Mouse (Mus musculus) forebrain, embryonic 12.5 days (tissue): ENCODE measurements at regions not wholly inside any gene's neighbourhood (a gene's known extent, or its start where the extent isn't known, plus 50 kb on each side); places are given as distances from the start of the nearest gene placed in this dataset.

Experiments
- ATAC-seq: fragments of 200-750 bp; cut with Nextera tagmentation; 2 replicates; pipeline ENCODE4 v1.8.0; 2017; ENCODE audit warnings: moderate TSS enrichment; ENCODE audit not compliant: low FRiP score
- H3K27ac ChIP-seq: fragments of 300-500 bp; sonication (generic); 2 replicates; pipeline ENCODE4 v1.5.1; 2016; ENCODE audit warnings: mild to moderate bottlenecking
- H3K27me3 ChIP-seq: fragments of 300-500 bp; sonication (generic); 2 replicates; pipeline ENCODE4 v1.6.1; 2016; ENCODE audit warnings: mild to moderate bottlenecking
- H3K36me3 ChIP-seq: fragments of 300-500 bp; sonication (generic); replicated peaks from 2 replicates; pipeline ENCODE4 v1.6.1; 2016; ENCODE audit warnings: mild to moderate bottlenecking
- H3K4me1 ChIP-seq: fragments of 300-500 bp; sonication (generic); 2 replicates; pipeline ENCODE4 v1.6.1; 2016
- H3K4me2 ChIP-seq: fragments of 300-500 bp; sonication (generic); 2 replicates; pipeline ENCODE4 v1.6.1; 2016; ENCODE audit warnings: mild to moderate bottlenecking, moderate library complexity
- H3K4me3 ChIP-seq: fragments of 300-500 bp; sonication (generic); replicated peaks from 2 replicates; pipeline ENCODE4 v1.5.1; 2016; ENCODE audit warnings: mild to moderate bottlenecking
- H3K9ac ChIP-seq: fragments of 300-500 bp; sonication (generic); 2 replicates; pipeline ENCODE4 v1.6.1; 2016; ENCODE audit warnings: mild to moderate bottlenecking
- H3K9me3 ChIP-seq: fragments of 300-500 bp; sonication (generic); 2 replicates; pipeline ENCODE4 v1.6.1; 2016
- WGBS: fragments of 180-500 bp; shearing (Covaris S2); methylation state at CpG from one replicate; pipeline ENCODE4 v1.1.7; 2016; 5-methylcytosine and 5-hydroxymethylcytosine counted together

DNA sequence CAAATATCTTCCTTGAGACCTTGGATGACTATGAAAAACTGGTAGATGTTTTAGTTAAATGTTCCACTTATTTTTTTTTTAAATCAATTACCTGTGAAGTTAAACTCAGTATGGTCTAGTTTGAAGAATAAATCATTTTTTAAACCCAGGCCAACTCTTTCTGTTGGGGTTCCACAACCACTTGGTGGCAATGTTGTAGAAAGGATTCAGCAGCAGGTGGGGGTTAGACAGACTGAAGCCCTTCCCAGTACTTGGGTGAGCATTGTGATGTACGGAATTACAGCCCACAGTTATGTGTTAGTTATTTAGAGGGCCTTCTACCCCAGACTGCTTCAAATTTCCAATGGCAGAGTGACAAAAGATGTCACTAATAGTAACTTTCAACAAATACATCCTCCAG lies 375.0 kb downstream of the Pros1 start:
- H3K4me3 ChIP-seq, result no peak overlapping the region
- H3K4me1 ChIP-seq, result no peaks in the 10 kb centered on the region
- no peak overlapping the region for H3K4me2 ChIP-seq
- no peak overlapping the region for H3K9ac ChIP-seq
- no peaks in the 10 kb centered on the region for H3K36me3 ChIP-seq
- 39% methylated on average over 1 of the region's 1 CpGs for WGBS
- no peaks in the 10 kb centered on the region for H3K27me3 ChIP-seq
- no peaks in the 10 kb centered on the region for H3K9me3 ChIP-seq
- no peak for ATAC-seq
- H3K27ac ChIP-seq, result no peak overlapping the region

DNA sequence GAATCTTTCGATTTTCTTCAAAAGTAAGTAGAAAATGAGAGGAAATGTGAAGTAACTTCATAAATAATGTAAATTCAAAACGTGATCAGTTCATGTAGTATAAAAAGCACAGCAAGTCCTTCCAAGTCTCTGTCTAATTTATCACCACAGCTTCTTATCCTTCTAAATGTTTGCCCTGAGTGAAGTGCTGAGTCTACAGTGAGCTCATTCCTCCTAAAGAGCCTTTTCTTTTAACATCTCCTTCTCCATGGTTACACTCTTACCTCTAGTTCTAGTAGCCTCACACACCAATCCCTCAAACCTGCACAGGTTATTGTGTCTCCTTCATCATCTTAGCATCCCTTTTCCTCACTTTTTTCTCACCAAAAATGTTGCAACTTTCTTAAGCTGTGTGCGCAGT lies 375.5 kb downstream of the Pros1 start:
- WGBS, result 75% methylated on average over 3 of the region's 3 CpGs
- no peak overlapping the region for H3K27ac ChIP-seq
- no peaks in the 10 kb centered on the region for H3K27me3 ChIP-seq
- H3K4me1 ChIP-seq, result no peaks in the 10 kb centered on the region
- no peak for ATAC-seq
- no peak overlapping the region for H3K4me2 ChIP-seq
- H3K9me3 ChIP-seq, result no peaks in the 10 kb centered on the region
- H3K4me3 ChIP-seq, result no peak overlapping the region
- no peaks in the 10 kb centered on the region for H3K36me3 ChIP-seq
- H3K9ac ChIP-seq, result no peak overlapping the region

GRCm38 (mm10) chr16:63270173-63270572 lies 416.1 kb downstream of the Pros1 start:
- Histone ChIP-seq H3K27me3 (no peaks in the 10 kb centered on the region), H3K27ac (no peak overlapping the region), H3K4me3 (no peak overlapping the region), H3K4me1 (peaks cover 6% of the 10 kb centered on the region), H3K4me2 (no peak overlapping the region), H3K9ac (no peak overlapping the region), H3K36me3 (no peaks in the 10 kb centered on the region), H3K9me3 (no peaks in the 10 kb centered on the region)
- 47% methylated on average over 5 of the region's 5 CpGs for WGBS
- peak; percentile 46; the same call in 1 of the 2 replicates for ATAC-seq

DNA sequence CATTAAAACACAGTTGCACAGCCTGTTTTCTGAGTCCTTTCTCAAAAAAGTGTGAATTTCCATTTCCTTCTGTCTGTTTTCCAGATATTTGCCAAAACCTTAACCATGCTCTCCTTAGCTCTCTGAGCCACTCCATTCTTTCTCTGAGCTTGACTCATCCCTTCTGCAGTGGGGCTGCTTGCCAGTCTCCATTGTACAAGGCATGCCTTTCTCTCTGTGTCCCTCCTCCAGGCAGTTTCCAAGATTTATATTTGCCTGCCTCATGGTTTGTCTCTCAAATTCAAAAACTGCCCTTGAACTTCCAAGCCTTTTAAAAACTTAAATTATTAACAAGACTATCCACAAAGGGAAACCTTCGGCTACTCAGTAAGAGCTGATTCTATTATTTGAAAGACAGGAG lies 423.4 kb downstream of the Pros1 start:
- Histone ChIP-seq H3K4me2 (no peak overlapping the region), H3K27ac (no peak overlapping the region), H3K36me3 (no peaks in the 10 kb centered on the region), H3K27me3 (no peaks in the 10 kb centered on the region), H3K4me1 (peaks cover 4% of the 10 kb centered on the region; the same call in 1 of the 2 replicates), H3K9ac (no peak overlapping the region), H3K9me3 (no peaks in the 10 kb centered on the region), H3K4me3 (no peak overlapping the region)
- ATAC-seq, result no peak
- WGBS, result 43% methylated on average over 1 of the region's 1 CpGs

- peak; percentile 80 for ATAC-seq
- H3K4me1 ChIP-seq, result peaks cover 4% of the 10 kb centered on the region; the same call in 1 of the 2 replicates
These were observed 424.2 kb downstream of the Pros1 start for GRCm38 (mm10) chr16:63278259-63278697.

GRCm38 (mm10) chr16:63287655-63288054 lies 433.5 kb downstream of the Pros1 start:
- Histone ChIP-seq H3K4me2 (no peak overlapping the region), H3K4me1 (no peaks in the 10 kb centered on the region), H3K27ac (no peak overlapping the region), H3K9ac (no peak overlapping the region), H3K36me3 (no peaks in the 10 kb centered on the region), H3K27me3 (no peaks in the 10 kb centered on the region), H3K4me3 (no peak overlapping the region), H3K9me3 (no peaks in the 10 kb centered on the region)
- ATAC-seq, result no peak
- WGBS, result 82% methylated on average over 7 of the region's 7 CpGs

More at GRCm38 (mm10) chr16:63278259-63278697, 424.2 kb downstream of the Pros1 start:
- no peak overlapping the region for H3K27ac ChIP-seq
- H3K9ac ChIP-seq, result no peak overlapping the region
- H3K4me3 ChIP-seq, result no peak overlapping the region
- no peaks in the 10 kb centered on the region for H3K36me3 ChIP-seq
- no peaks in the 10 kb centered on the region for H3K9me3 ChIP-seq
- H3K4me2 ChIP-seq, result no peak overlapping the region
- no peaks in the 10 kb centered on the region for H3K27me3 ChIP-seq
- 40% methylated on average over 2 of the region's 2 CpGs for WGBS

DNA sequence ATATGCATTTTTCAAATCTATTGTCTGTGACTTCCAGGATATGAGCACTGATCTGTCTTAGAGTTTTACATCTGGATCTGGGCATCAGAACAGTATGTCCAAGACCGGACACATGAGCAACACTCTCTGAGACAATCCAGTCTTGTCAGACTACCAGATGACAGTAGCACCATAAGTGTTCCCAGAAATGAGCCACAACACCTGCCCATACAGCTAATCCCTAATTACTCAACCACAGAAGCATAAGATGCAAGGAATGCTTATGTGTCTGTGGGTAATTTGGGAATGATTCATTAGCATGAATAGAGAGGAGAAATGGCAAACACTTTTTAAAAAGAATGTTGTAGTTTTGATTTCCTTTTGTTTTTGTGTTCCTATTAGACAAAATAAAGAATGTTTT lies 457.6 kb downstream of the Pros1 start:
- no peak overlapping the region for H3K4me3 ChIP-seq
- no peak for ATAC-seq
- no peak overlapping the region for H3K4me2 ChIP-seq
- H3K9me3 ChIP-seq, result no peaks in the 10 kb centered on the region
- H3K27me3 ChIP-seq, result no peaks in the 10 kb centered on the region
- H3K27ac ChIP-seq, result no peak overlapping the region
- H3K4me1 ChIP-seq, result no peaks in the 10 kb centered on the region
- H3K36me3 ChIP-seq, result no peaks in the 10 kb centered on the region
- no peak overlapping the region for H3K9ac ChIP-seq
- 91% methylated on average over 1 of the region's 1 CpGs for WGBS

- H3K27me3 ChIP-seq, result no peaks in the 10 kb centered on the region
- H3K27ac ChIP-seq, result no peak overlapping the region
- no peak for ATAC-seq
- no peak overlapping the region for H3K4me3 ChIP-seq
- H3K9ac ChIP-seq, result no peak overlapping the region
- H3K4me1 ChIP-seq, result no peaks in the 10 kb centered on the region
- no peaks in the 10 kb centered on the region for H3K36me3 ChIP-seq
- H3K4me2 ChIP-seq, result no peak overlapping the region
- H3K9me3 ChIP-seq, result no peaks in the 10 kb centered on the region
- WGBS, result 95% methylated on average over 1 of the region's 1 CpGs
These were observed 459.4 kb downstream of the Pros1 start for GRCm38 (mm10) chr16:63313544-63313943.

GRCm38 (mm10) chr16:63319602-63320001 lies 465.5 kb downstream of the Pros1 start:
- Histone ChIP-seq H3K9ac (no peak overlapping the region), H3K4me2 (no peak overlapping the region), H3K4me1 (no peaks in the 10 kb centered on the region), H3K27ac (no peak overlapping the region), H3K27me3 (no peaks in the 10 kb centered on the region), H3K4me3 (no peak overlapping the region), H3K9me3 (no peaks in the 10 kb centered on the region), H3K36me3 (no peaks in the 10 kb centered on the region)
- WGBS, result 60% methylated on average over 5 of the region's 5 CpGs
- ATAC-seq, result no peak

DNA sequence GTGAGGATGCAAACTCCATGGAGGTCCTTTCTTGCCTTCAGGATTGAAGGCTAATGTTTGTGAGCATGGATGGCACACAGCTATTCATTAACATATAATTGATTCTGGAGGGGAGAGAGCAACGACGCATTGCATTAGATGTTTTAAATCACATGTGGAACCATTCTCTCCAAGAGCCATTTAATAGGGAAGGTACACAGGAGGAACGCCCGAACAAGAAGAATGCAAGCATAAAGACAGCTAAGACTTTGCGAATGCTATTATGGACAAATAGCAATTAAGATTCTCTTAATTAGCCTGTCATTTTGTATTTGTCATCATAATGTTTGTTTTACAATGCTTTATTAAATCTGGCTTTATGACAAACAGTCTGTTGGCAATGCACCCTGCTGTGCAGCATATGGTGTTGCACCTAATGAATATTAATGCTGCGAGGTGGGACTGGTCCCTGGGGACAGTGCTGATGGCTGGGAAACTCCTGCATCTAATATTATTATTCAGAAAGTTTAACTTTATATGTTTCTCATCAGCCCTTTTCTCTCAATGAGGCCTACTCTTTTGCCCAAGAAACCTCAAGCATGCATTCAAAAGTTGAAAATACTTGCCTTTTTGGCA lies 497.5 kb downstream of the Pros1 start:
- no peak overlapping the region for H3K4me3 ChIP-seq
- WGBS, result 57% methylated on average over 6 of the region's 6 CpGs
- no peaks in the 10 kb centered on the region for H3K36me3 ChIP-seq
- H3K27ac ChIP-seq, result no peak overlapping the region
- no peak overlapping the region for H3K4me2 ChIP-seq
- H3K9ac ChIP-seq, result no peak overlapping the region
- ATAC-seq, result peak; percentile 70
- H3K9me3 ChIP-seq, result no peaks in the 10 kb centered on the region
- no peaks in the 10 kb centered on the region for H3K4me1 ChIP-seq
- no peaks in the 10 kb centered on the region for H3K27me3 ChIP-seq

- Histone ChIP-seq H3K4me1 (no peaks in the 10 kb centered on the region), H3K9me3 (no peaks in the 10 kb centered on the region), H3K9ac (no peak overlapping the region), H3K4me2 (no peak overlapping the region), H3K4me3 (no peak overlapping the region), H3K27ac (no peak overlapping the region), H3K36me3 (no peaks in the 10 kb centered on the region), H3K27me3 (no peaks in the 10 kb centered on the region)
- no peak for ATAC-seq
- 90% methylated on average over 5 of the region's 5 CpGs for WGBS
These were observed 494.1 kb downstream of the Epha3 start for GRCm38 (mm10) chr16:63369868-63370267.

DNA sequence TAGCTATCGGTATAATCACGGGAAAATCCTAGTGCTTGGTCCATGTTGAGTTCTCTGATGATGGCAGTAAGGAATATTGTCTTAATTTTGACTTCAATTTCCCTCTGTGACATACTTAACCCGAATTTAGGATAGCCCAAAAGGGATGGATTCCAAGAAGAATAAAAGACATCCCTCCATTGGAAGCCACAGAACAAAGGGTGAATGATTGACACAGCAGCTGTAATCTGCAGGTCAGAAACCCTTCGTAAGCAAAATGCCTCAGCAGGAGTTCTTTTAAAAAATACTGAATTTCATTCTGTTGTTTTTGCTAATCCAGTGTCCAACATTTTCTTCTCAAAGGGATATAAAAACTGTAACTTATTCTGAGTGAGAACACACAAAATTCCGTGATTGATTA lies 492.7 kb downstream of the Epha3 start:
- no peak for ATAC-seq
- no peaks in the 10 kb centered on the region for H3K36me3 ChIP-seq
- no peaks in the 10 kb centered on the region for H3K27me3 ChIP-seq
- H3K9me3 ChIP-seq, result no peaks in the 10 kb centered on the region
- WGBS, result 43% methylated on average over 5 of the region's 5 CpGs
- no peak overlapping the region for H3K4me2 ChIP-seq
- H3K27ac ChIP-seq, result no peak overlapping the region
- H3K9ac ChIP-seq, result no peak overlapping the region
- H3K4me1 ChIP-seq, result no peaks in the 10 kb centered on the region
- no peak overlapping the region for H3K4me3 ChIP-seq

DNA sequence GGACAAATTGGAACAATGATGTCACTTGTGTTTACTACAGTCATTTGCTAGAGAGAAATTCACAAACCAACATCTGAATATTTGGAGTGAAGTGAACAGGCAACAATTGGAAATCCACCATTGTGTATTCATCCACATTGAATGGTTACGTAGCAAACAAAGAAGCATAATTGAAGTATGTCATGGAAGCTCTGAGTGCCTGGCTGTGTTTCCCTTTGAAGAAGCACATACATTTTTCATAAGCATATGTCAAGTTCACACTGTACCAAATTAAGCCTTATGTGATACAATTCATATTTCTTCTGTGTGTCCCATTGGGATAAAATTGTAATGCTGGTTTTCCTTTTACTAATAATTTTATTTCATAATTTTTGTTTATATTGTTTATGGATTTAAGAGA lies 459.0 kb downstream of the Epha3 start:
- Histone ChIP-seq H3K27ac (no peak overlapping the region), H3K9ac (no peak overlapping the region), H3K4me2 (no peak overlapping the region), H3K36me3 (no peaks in the 10 kb centered on the region), H3K4me3 (no peak overlapping the region), H3K4me1 (no peaks in the 10 kb centered on the region), H3K9me3 (no peaks in the 10 kb centered on the region), H3K27me3 (no peaks in the 10 kb centered on the region)
- ATAC-seq, result no peak
- WGBS, result 60% methylated on average over 1 of the region's 1 CpGs
